Mouse (Mus musculus) stomach, postnatal 0 days (tissue): ENCODE results near the gene Zfp51.

Experiments used
- CTCF ChIP-seq: IDR thresholded peaks from 2 replicates; pipeline ENCODE4 v1.5.1; 2016; ENCODE audit warnings: antibody characterized with exemption, low read depth, mild to moderate bottlenecking, moderate library complexity
- EP300 ChIP-seq: optimal IDR thresholded peaks from 2 replicates; pipeline ENCODE3; 2016; ENCODE audit warnings: antibody characterized with exemption

- peak; percentile 53 for TF ChIP-seq CTCF
- TF ChIP-seq EP300: no peak
Measured at GRCm38 (mm10) chr17:21504524-21504923, 54.4 kb downstream of the Zfp51 start.
